Mouse (Mus musculus): ENCODE measurements around the gene Plxdc1. TPM values are rescaled to one million over a fixed set of nuclear protein-coding genes. Genes with fewer than 3 reads are reported as not detected.

Gene Plxdc1
- polyA plus RNA-seq, 1 experiment from 2014 or later = 0.38 TPM

DNA sequence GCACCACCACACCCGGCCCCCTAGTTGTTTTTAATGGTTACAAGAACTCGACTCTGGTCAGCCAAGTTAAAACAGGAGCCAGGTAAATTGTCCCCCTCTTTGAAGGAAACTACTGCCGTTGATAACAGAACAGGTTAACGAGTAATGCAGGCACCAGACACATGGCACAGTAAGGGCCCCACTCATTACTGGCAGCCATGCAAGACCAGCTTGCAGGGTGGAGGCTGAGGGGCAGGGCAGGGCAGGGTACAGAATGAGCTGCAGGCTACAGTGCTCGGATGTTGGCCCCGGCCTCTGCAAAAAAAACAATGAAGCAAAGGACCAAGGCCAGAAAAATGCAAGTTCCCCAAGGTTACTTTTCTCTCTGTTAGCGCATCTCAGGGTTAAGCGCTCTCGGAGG is 62.6 kb downstream of the Plxdc1 start:
- H3K27ac ChIP-seq = no peak overlapping the region
- H3K9me3 ChIP-seq = no peaks in the 10 kb centered on the region
- ATAC-seq = no peak
- no peak overlapping the region for H3K9ac ChIP-seq (replicated peaks)
- H3K27me3 ChIP-seq = no peaks in the 10 kb centered on the region
- WGBS = 87% methylated on average over 9 of the region's 9 CpGs
- H3K4me1 ChIP-seq (replicated peaks) = no peaks in the 10 kb centered on the region
- H3K4me3 ChIP-seq (replicated peaks) = no peak overlapping the region
- H3K4me2 ChIP-seq (replicated peaks) = no peak overlapping the region
- no peaks in the 10 kb centered on the region for H3K36me3 ChIP-seq

DNA sequence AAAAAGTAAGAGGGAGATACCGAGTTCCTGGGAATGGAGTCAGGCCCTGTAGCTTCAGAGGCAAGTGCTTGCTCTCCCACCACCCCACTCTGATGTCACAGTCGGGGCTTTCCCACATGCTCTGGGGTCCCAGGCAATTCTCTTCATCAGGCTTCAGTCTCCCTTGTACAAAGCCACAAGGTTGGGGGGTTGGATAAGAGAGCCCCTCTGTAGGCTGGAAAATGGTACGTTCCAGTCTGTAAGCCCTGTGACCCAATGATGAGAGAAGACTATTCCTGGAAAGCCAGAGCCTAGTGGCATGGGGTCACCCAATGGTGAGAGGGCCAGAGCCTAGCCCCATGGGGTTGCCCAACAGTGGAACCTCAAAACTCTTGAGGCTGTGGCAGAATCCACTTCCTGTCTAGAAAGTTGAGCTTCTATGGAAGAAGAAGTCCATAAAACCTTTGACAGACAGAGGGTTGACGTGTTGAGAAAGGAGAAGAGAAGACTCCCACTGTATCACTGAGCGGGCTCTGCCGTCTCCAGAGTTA is 70.2 kb downstream of the Plxdc1 start:
- no peaks in the 10 kb centered on the region for H3K27me3 ChIP-seq
- H3K36me3 ChIP-seq = no peaks in the 10 kb centered on the region
- no peak overlapping the region for H3K27ac ChIP-seq
- WGBS = 92% methylated on average over 6 of the region's 6 CpGs
- no peak overlapping the region for H3K4me3 ChIP-seq (replicated peaks)
- H3K4me1 ChIP-seq (replicated peaks) = peaks cover 7% of the 10 kb centered on the region
- no peak overlapping the region for H3K9ac ChIP-seq (replicated peaks)
- H3K4me2 ChIP-seq (replicated peaks) = no peak overlapping the region
- H3K9me3 ChIP-seq = no peaks in the 10 kb centered on the region
- no peak for ATAC-seq

DNA sequence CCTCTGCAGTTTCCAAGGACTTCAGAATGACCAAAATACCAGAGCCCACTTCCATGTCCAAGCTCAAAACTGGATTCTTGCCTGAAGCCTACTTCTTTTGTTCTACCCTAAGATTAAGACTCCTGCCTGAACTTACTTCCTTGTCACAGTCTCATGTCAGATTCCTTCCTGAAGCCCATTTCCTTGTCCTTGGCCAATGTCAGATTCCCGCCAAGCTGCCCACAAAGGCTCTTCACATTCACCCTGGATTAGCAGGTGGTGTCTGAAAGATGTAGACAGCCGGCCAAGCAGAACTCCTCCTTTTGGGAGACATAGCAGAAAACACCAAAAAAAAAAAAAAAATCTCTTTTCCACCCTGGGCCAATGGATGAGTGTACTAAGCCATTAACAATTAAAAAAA is 70.8 kb downstream of the Plxdc1 start:
- Histone ChIP-seq H3K9ac (replicated peaks) (no peak overlapping the region), H3K36me3 (no peaks in the 10 kb centered on the region), H3K27ac (no peak overlapping the region), H3K4me2 (replicated peaks) (no peak overlapping the region), H3K9me3 (no peaks in the 10 kb centered on the region), H3K4me3 (replicated peaks) (no peak overlapping the region), H3K27me3 (no peaks in the 10 kb centered on the region), H3K4me1 (replicated peaks) (peaks cover 8% of the 10 kb centered on the region)
- ATAC-seq = no peak
- WGBS = 84% methylated on average over 2 of the region's 2 CpGs

DNA sequence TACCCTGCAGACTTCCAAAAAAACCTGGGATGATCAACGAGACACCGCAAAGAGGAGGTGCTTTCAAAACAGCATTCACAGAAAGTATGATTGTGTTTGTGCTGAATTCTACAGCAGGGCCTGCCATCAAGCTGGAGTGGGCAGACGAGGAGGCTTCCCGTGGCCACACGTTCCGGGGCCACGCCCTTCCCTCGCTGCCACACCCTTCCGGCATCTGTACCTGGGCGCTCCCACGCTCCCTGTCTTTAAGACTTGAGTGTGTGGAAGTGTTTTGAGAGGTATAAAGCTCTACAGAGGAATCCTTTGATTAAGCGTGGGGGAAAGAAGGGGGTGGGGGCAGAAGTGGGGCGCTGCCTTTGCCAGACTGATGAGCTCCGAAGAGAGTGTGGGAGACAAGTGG is 73.1 kb downstream of the Plxdc1 start:
- Histone ChIP-seq H3K4me1 (replicated peaks) (peaks cover 7% of the 10 kb centered on the region), H3K27ac (no peak overlapping the region), H3K4me3 (replicated peaks) (no peak overlapping the region), H3K36me3 (no peaks in the 10 kb centered on the region), H3K9me3 (no peaks in the 10 kb centered on the region), H3K9ac (replicated peaks) (no peak overlapping the region), H3K27me3 (no peaks in the 10 kb centered on the region), H3K4me2 (replicated peaks) (no peak overlapping the region)
- WGBS = 91% methylated on average over 14 of the region's 14 CpGs
- no peak for ATAC-seq

DNA sequence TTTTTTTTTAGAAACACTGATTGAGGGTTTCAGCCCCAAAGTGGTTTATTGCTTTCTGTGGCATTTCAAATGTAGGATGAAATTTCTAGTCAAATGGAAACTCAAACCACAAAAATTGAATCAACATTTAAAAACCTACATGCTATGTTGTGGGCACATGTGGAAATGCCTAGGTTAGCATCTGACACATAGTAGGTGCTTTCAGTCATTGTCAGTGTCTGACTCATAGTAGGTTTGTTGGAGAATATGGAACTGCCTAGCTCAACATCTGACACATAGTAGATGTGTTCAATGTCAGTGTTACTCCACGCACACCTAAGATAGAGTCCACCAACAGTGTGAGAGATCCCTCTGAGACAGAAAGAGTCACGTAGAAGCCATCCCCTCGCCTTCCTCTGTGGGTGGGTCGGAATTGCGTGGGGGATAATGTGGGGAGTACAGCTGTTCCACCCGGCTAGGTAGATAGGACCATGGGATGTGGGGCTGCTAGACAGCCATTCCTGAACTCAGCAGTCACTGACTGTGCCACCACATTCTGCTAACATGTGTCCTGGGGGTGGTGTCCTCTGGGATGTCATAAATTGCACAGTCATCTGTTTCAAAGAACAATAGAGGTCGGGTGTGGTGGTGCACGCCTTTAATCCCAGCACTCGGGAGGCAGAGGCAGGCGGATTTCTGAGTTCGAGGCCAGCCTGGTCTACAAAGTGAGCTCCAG is 77.5 kb downstream of the Plxdc1 start:
- Histone ChIP-seq H3K36me3 (no peaks in the 10 kb centered on the region), H3K27me3 (no peaks in the 10 kb centered on the region), H3K9ac (replicated peaks) (no peak overlapping the region), H3K9me3 (no peaks in the 10 kb centered on the region), H3K4me2 (replicated peaks) (no peak overlapping the region), H3K4me1 (replicated peaks) (peaks cover 5% of the 10 kb centered on the region), H3K27ac (no peak overlapping the region), H3K4me3 (replicated peaks) (no peak overlapping the region)
- ATAC-seq = no peak
- 86% methylated on average over 11 of the region's 11 CpGs for WGBS

DNA sequence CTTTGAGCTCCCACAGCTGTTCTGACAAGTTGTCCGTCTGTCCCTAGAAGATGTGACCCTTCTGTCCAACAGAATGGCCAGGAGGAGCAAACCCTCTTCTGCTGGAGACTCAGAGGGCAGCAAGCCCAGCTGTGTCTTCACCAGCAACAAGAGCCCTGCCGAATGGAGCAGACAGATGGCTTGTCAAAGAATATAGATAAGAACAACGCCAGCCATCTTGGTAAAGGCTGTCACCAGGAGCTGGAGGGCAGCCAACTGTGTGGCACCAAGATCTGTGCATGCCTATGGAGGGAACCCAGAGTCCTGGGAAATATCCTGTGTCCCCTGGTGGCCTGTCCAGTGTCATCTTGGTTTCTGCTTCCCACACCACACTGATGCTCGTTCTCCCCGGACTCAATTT is 78.3 kb downstream of the Plxdc1 start:
- H3K9ac ChIP-seq (replicated peaks) = no peak overlapping the region
- ATAC-seq = no peak
- no peaks in the 10 kb centered on the region for H3K9me3 ChIP-seq
- no peaks in the 10 kb centered on the region for H3K36me3 ChIP-seq
- no peak overlapping the region for H3K4me2 ChIP-seq (replicated peaks)
- 90% methylated on average over 5 of the region's 5 CpGs for WGBS
- H3K27me3 ChIP-seq = no peaks in the 10 kb centered on the region
- no peak overlapping the region for H3K27ac ChIP-seq
- H3K4me3 ChIP-seq (replicated peaks) = no peak overlapping the region
- H3K4me1 ChIP-seq (replicated peaks) = peaks cover 5% of the 10 kb centered on the region

DNA sequence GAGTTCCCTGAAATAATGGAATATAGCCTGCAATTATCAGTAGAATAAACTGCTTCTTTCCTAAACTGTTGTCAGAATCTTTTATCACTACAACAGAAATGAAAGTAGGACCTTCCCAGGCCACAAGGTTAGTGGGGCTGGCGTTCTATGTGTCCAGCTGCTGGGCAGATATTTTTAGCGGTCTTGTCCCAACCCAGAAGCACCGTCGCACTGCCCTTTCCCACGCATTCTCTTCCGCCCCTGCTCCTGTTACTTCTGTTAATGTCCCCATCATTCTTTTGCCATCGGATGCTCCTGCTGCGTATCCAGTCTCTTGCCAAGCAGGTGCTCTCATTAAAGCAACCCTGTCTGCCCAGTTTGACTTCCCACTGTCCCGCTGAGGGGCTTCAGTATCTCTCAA is 79.3 kb downstream of the Plxdc1 start:
- ATAC-seq = no peak
- Histone ChIP-seq H3K4me3 (replicated peaks) (no peak overlapping the region), H3K36me3 (no peaks in the 10 kb centered on the region), H3K27me3 (no peaks in the 10 kb centered on the region), H3K27ac (no peak overlapping the region), H3K4me1 (replicated peaks) (peaks cover 5% of the 10 kb centered on the region), H3K4me2 (replicated peaks) (no peak overlapping the region), H3K9ac (replicated peaks) (no peak overlapping the region), H3K9me3 (no peaks in the 10 kb centered on the region)
- WGBS = 91% methylated on average over 9 of the region's 9 CpGs

DNA sequence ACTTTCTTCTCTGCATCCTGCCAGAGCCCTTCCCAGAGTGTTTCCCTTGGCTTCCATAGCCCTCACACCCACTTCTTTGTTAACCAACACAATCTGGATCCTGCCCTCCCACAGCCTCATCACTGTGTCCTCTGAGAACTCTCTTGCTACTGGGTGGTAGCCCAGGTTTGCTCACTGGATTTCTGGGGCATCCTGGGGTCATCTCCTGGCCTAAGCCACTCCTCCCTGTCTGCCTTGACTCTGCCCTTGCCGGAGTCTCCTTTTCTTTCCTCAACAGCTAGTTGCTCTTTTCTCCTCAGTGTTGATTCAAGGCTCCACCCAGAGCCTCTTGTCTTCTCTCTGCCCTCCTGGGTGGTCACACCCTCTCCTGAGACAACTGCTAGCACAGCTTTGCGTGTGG is 80.3 kb downstream of the Plxdc1 start:
- WGBS = 56% methylated on average over 2 of the region's 2 CpGs
- no peaks in the 10 kb centered on the region for H3K9me3 ChIP-seq
- H3K36me3 ChIP-seq = no peaks in the 10 kb centered on the region
- H3K27me3 ChIP-seq = no peaks in the 10 kb centered on the region
- H3K4me3 ChIP-seq (replicated peaks) = no peak overlapping the region
- H3K9ac ChIP-seq (replicated peaks) = no peak overlapping the region
- peaks cover under 1% of the 10 kb centered on the region; the same call in 1 of the 2 replicates for H3K4me1 ChIP-seq (replicated peaks)
- no peak for ATAC-seq
- no peak overlapping the region for H3K27ac ChIP-seq
- no peak overlapping the region for H3K4me2 ChIP-seq (replicated peaks)

DNA sequence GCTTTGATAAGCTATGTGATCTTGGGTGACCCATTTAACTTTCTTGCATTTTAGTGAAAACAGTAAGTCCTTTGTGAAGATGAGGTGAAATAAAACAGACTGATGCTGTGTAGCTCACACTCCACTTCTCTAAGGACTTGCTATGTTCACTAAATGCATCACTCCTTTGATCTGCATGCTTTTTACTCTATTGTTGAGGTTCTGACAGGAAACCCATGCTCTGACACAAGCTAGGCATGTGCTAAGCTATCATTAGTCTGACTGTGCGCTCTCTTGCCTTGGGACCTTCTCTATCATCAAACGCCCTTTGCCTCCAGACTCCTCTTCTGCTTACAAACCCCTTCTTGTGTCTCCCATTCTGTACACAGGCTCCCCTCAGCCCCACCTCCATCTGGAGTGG is 80.7 kb downstream of the Plxdc1 start:
- Histone ChIP-seq H3K4me2 (replicated peaks) (no peak overlapping the region), H3K9ac (replicated peaks) (no peak overlapping the region), H3K4me3 (replicated peaks) (no peak overlapping the region), H3K27ac (no peak overlapping the region), H3K9me3 (no peaks in the 10 kb centered on the region), H3K4me1 (replicated peaks) (no peaks in the 10 kb centered on the region), H3K36me3 (no peaks in the 10 kb centered on the region), H3K27me3 (no peaks in the 10 kb centered on the region)
- no peak for ATAC-seq
- 91% methylated on average over 2 of the region's 2 CpGs for WGBS

DNA sequence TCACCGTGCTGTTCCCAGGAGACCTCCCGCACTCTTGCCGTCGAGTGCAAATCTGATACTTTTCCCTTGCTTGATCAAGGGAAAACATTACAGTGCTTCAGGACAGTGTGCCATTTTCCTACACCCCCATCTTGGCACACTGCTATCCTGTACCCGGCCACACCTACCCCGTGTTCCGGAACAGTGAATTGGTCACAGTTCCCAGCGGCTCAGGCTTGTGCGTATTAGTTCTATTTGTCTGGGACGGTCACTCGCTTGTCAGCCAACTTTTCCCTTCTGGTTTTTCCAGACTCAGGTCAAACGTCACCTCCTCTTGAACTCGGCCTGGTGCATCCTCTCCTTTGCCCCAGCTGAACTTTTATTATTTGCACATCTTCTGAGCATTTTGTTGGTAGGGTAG is 81.4 kb downstream of the Plxdc1 start:
- Histone ChIP-seq H3K4me2 (replicated peaks) (no peak overlapping the region), H3K9ac (replicated peaks) (no peak overlapping the region), H3K4me1 (replicated peaks) (no peaks in the 10 kb centered on the region), H3K36me3 (no peaks in the 10 kb centered on the region), H3K27ac (no peak overlapping the region), H3K4me3 (replicated peaks) (no peak overlapping the region), H3K9me3 (no peaks in the 10 kb centered on the region), H3K27me3 (no peaks in the 10 kb centered on the region)
- no peak for ATAC-seq
- WGBS = 89% methylated on average over 13 of the region's 13 CpGs

DNA sequence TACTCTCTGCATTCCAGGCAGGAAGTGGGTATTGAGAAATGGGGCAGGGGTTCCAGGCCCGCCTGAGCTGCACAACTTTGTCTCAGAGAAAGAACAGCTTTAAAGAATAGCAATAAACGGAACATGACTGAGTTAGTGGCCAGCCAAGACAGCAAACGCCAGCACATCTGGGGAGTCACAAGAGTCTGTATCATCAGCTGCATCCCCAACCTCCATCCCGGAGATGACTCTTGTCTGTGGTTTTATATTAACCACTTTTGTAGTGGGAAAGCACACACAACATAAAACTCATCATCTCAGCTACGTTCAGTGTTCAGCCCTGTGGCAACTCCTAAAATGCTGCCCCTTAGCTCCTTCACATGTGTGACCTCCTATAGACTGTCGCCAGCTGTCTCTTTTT is 84.4 kb downstream of the Plxdc1 start:
- WGBS = 87% methylated on average over 6 of the region's 6 CpGs
- Histone ChIP-seq H3K36me3 (no peaks in the 10 kb centered on the region), H3K27me3 (no peaks in the 10 kb centered on the region)

DNA sequence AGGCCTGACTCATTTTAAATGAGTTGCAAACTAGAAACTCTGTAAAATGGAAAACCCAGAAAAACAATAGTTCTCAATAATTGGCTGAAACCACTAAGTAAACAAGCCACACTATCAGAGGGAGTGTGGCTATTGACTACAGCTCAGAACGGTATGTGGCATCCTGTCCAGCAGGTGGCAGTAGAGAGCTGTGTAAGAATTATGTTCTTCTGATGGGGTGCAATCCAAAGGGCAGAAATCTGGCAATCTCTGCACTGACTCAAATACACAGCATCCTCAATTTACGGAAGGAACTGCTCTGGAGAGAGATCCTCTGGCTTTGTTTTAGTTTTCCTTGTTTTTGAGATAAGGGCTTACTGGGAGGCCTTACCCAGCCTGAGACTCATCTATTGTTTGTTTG is 86.4 kb downstream of the Plxdc1 start:
- no peak overlapping the region for H3K4me3 ChIP-seq (replicated peaks)
- H3K27me3 ChIP-seq = no peaks in the 10 kb centered on the region
- H3K27ac ChIP-seq = no peak overlapping the region
- 3% methylated on average over 2 of the region's 2 CpGs for WGBS
- H3K9ac ChIP-seq (replicated peaks) = no peak overlapping the region
- ATAC-seq = peak; percentile 79; the same call in 1 of the 2 replicates
- no peaks in the 10 kb centered on the region for H3K36me3 ChIP-seq
- H3K4me1 ChIP-seq (replicated peaks) = no peaks in the 10 kb centered on the region
- no peak overlapping the region for H3K4me2 ChIP-seq (replicated peaks)
- no peaks in the 10 kb centered on the region for H3K9me3 ChIP-seq

More for the DNA sequence above, 84.4 kb downstream of the Plxdc1 start:
- Histone ChIP-seq H3K9ac (replicated peaks) (no peak overlapping the region), H3K4me3 (replicated peaks) (no peak overlapping the region), H3K27ac (no peak overlapping the region), H3K4me2 (replicated peaks) (no peak overlapping the region), H3K9me3 (no peaks in the 10 kb centered on the region), H3K4me1 (replicated peaks) (no peaks in the 10 kb centered on the region)
- ATAC-seq = no peak
